Comparison of ENCODE assay signal across 12 mouse cellular contexts in genomic region chr12:12527766-12528477, GRCm38 (mm10).
DNase-seq lines count a peak whose midpoint lies in the region; ATAC-seq lines count a peak whose summit lies in the region.
"Had no signal": no experiment of that assay in that cellular context is flagged by ENCODE, and none has a peak within 500 bp of the region (broad histone marks: within the 10 kb centered on the region; RNA-seq: fewer than 3 reads in every experiment).

No protein-coding gene starts in this region.

- H3K27ac ChIP-seq in hindbrain, embryonic 10.5 days: peak overlapping the region; percentile 50; the same call in 1 of the 2 replicates
- no peak overlapping the region for H3K27ac ChIP-seq in hindbrain, embryonic 11.5 days (ENCODE audit: low read depth, low read length)
- H3K27ac ChIP-seq in forebrain, embryonic 13.5 days: peak overlapping the region; percentile 78
- peak overlapping the region; percentile 19 for H3K27ac ChIP-seq in midbrain, embryonic 16.5 days (ENCODE audit: low read length)
- H3K27ac ChIP-seq: limb, embryonic 13.5 days had no signal

- no peak for DNase-seq in hindbrain, embryonic 10.5 days (ENCODE audit: low spot score)
- no peak for DNase-seq in hindbrain, embryonic 11.5 days (ENCODE audit: low spot score)
- peak; percentile 19 for DNase-seq in heart, postnatal 4 days
- no peak for DNase-seq in adrenal gland, postnatal 36 days
- no peak for DNase-seq in urinary bladder, postnatal 4 days (ENCODE audit: low spot score in 2 of 2)
- DNase-seq in urinary bladder, postnatal 10 days (ENCODE audit: low spot score): no peak
- DNase-seq: cerebellum, adult 9-11 months; thymus, postnatal 4 days had no signal

- H3K4me2 ChIP-seq in hindbrain, embryonic 11.5 days (replicated peaks; ENCODE audit: low read depth, low read length): no peak overlapping the region
- H3K4me2 ChIP-seq in forebrain, embryonic 13.5 days: no peak overlapping the region
- no peak overlapping the region for H3K4me2 ChIP-seq in midbrain, embryonic 16.5 days (ENCODE audit: low read length)
- H3K4me2 ChIP-seq: limb, embryonic 13.5 days had no signal

- WGBS in hindbrain, embryonic 10.5 days: 30% methylated on average over 7 of the region's 7 CpGs
- WGBS in hindbrain, embryonic 11.5 days: 36% methylated on average over 7 of the region's 7 CpGs
- 6% methylated on average over 7 of the region's 7 CpGs for WGBS in forebrain, embryonic 13.5 days
- WGBS in midbrain, embryonic 16.5 days: 16% methylated on average over 7 of the region's 7 CpGs

- no peak overlapping the region for H3K9ac ChIP-seq in hindbrain, embryonic 11.5 days (ENCODE audit: low read depth, low read length)
- no peak overlapping the region for H3K9ac ChIP-seq in forebrain, embryonic 13.5 days
- no peak overlapping the region for H3K9ac ChIP-seq in midbrain, embryonic 16.5 days (ENCODE audit: low read depth, low read length)
- H3K9ac ChIP-seq: limb, embryonic 13.5 days had no signal

- H3K4me3 ChIP-seq in hindbrain, embryonic 10.5 days: no peak overlapping the region
- no peak overlapping the region for H3K4me3 ChIP-seq in hindbrain, embryonic 11.5 days (ENCODE audit: low read depth, low read length)
- no peak overlapping the region for H3K4me3 ChIP-seq in forebrain, embryonic 13.5 days
- no peak overlapping the region for H3K4me3 ChIP-seq in midbrain, embryonic 16.5 days (ENCODE audit: low read depth, low read length)
- H3K4me3 ChIP-seq: limb, embryonic 13.5 days had no signal

- no peaks in the 10 kb centered on the region for H3K36me3 ChIP-seq in hindbrain, embryonic 10.5 days
- H3K36me3 ChIP-seq in hindbrain, embryonic 11.5 days (ENCODE audit: control insufficient read depth, insufficient read depth, low read length): no peaks in the 10 kb centered on the region
- H3K36me3 ChIP-seq in forebrain, embryonic 13.5 days (ENCODE audit: poor library complexity, severe bottlenecking): no peaks in the 10 kb centered on the region
- H3K36me3 ChIP-seq in midbrain, embryonic 16.5 days (ENCODE audit: control insufficient read depth, insufficient read depth, low read length): no peaks in the 10 kb centered on the region
- H3K36me3 ChIP-seq: limb, embryonic 13.5 days had no signal

- no peak for ATAC-seq in hindbrain, embryonic 11.5 days (ENCODE audit: low FRiP score)
- ATAC-seq in forebrain, embryonic 13.5 days: peak; percentile 86
- ATAC-seq in midbrain, embryonic 16.5 days: peak; percentile 84
- ATAC-seq: Patski had no signal

- peaks cover 15% of the 10 kb centered on the region; the same call in 1 of the 2 replicates for H3K4me1 ChIP-seq in hindbrain, embryonic 10.5 days (replicated peaks)
- no peaks in the 10 kb centered on the region for H3K4me1 ChIP-seq in hindbrain, embryonic 11.5 days (replicated peaks; ENCODE audit: control insufficient read depth, insufficient read depth, low read length)
- peaks cover 34% of the 10 kb centered on the region for H3K4me1 ChIP-seq in forebrain, embryonic 13.5 days
- H3K4me1 ChIP-seq in midbrain, embryonic 16.5 days (ENCODE audit: control insufficient read depth, insufficient read depth, low read length): peaks cover 8% of the 10 kb centered on the region; the same call in 1 of the 2 replicates

- H3K27me3 ChIP-seq in hindbrain, embryonic 10.5 days (ENCODE audit: insufficient read depth, poor library complexity, severe bottlenecking): no peaks in the 10 kb centered on the region
- H3K27me3 ChIP-seq in hindbrain, embryonic 11.5 days (ENCODE audit: control insufficient read depth, insufficient read depth, low read length): no peaks in the 10 kb centered on the region
- no peaks in the 10 kb centered on the region for H3K27me3 ChIP-seq in forebrain, embryonic 13.5 days
- no peaks in the 10 kb centered on the region for H3K27me3 ChIP-seq in midbrain, embryonic 16.5 days (ENCODE audit: control insufficient read depth, insufficient read depth, low read depth, low read length)
- H3K27me3 ChIP-seq: limb, embryonic 13.5 days; Patski had no signal

- H3K9me3 ChIP-seq in hindbrain, embryonic 10.5 days: no peaks in the 10 kb centered on the region
- no peaks in the 10 kb centered on the region for H3K9me3 ChIP-seq in hindbrain, embryonic 11.5 days (ENCODE audit: control insufficient read depth, low read length)
- no peaks in the 10 kb centered on the region for H3K9me3 ChIP-seq in forebrain, embryonic 13.5 days (replicated peaks)
- H3K9me3 ChIP-seq in midbrain, embryonic 16.5 days (replicated peaks; ENCODE audit: control insufficient read depth, low read length, poor library complexity, severe bottlenecking): no peaks in the 10 kb centered on the region
- H3K9me3 ChIP-seq: limb, embryonic 13.5 days had no signal
